Mouse (Mus musculus) colon, adult 2 months (tissue): ENCODE measurements around the gene Cdh6. TPM values are rescaled to one million over a fixed set of nuclear protein-coding genes. Genes with fewer than 3 reads are reported as not detected.

Experiments used
- polyA plus RNA-seq: library from polyadenylated mRNA; depleted of rRNA; stranded (reverse); fragments of >200 nt; gene quantifications from 2 replicates; pipeline ENCODE4 v1.2.3, GENCODE M21; 2012; rRNA removed

The Cdh6 gene
- polyA plus RNA-seq, result 0.16 and 0.25 TPM in 2 replicates

DNA sequence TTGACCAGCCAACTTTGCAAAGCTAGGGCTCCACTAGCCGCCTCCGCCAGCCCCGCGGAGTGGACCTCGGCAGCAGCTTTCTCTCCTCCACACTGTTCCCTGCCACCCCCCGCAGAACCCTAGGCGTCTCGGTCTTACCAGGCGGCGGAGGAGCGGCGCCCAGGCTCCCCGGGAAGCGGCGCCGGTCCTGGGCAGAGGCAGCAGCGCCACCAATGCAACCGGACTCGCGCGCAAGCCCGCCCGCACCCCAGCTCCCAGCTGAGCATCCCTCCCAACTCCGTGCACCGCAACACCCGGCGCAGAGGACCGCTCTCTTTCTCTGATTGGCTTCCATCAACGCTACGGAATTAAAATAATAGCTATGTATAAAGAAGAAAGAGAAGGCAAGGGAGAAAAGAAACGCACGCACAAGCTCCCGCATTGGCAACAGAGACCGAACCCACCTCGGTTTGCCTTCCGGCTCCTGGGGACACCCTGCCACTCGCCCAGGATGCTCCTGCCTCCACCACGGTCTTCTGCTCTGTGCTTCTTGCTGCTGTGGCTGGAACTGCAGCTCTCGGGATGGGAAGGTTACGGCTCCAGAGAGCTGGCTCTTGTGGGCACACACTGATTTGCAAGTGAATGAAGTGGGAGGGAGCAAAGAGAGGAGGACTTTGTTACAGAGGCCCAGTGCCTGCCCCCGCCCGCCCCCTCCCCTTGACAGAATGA, at the start of gene Cdh6:
TSS of gene Cdh6 (minus strand) at position 605 of the 708 bp plus-strand sequence.

